Mouse (Mus musculus) heart, adult 2 months (tissue): ENCODE measurements around the gene Coro6. TPM values are rescaled to one million over a fixed set of nuclear protein-coding genes. Genes with fewer than 3 reads are reported as not detected.

Experiments used
- DNase-seq, 2 experiments: peaks; one replicate each; pipeline ENCODE4 v3.0.0; 2021
- H3K27ac ChIP-seq: fragments of 200-600 bp; 2 replicates; pipeline ENCODE4 v1.8.1; 2022
- H3K27me3 ChIP-seq: fragments of 200-500 bp; 2 replicates; pipeline ENCODE4 v1.6.1; 2012; ENCODE audit warnings: mild to moderate bottlenecking, low read length, inconsistent platforms, mixed read lengths; ENCODE audit not compliant: control insufficient read depth, insufficient read depth
- H3K36me3 ChIP-seq: fragments of 200-500 bp; 2 replicates; pipeline ENCODE4 v1.6.1; 2012; ENCODE audit warnings: low read length, inconsistent platforms; ENCODE audit not compliant: control insufficient read depth, insufficient read depth
- H3K4me1 ChIP-seq: fragments of 200-500 bp; 2 replicates; pipeline ENCODE4 v1.6.1; 2011; ENCODE audit warnings: low read length; ENCODE audit not compliant: control insufficient read depth, insufficient read depth
- H3K4me3 ChIP-seq: fragments of 200-600 bp; 2 replicates; pipeline ENCODE4 v1.8.1; 2022
- H3K79me2 ChIP-seq: fragments of 200-500 bp; replicated peaks from 2 replicates; pipeline ENCODE4 v1.6.1; 2012; ENCODE audit warnings: mild to moderate bottlenecking, inconsistent platforms, low read length, moderate library complexity, mixed read lengths; ENCODE audit not compliant: control insufficient read depth, insufficient read depth
- H3K9ac ChIP-seq: fragments of 200-500 bp; 2 replicates; pipeline ENCODE4 v1.6.1; 2012; ENCODE audit warnings: low read depth, mild to moderate bottlenecking, control low read depth, inconsistent platforms, low read length, mixed read lengths
- CTCF ChIP-seq: fragments of 200-600 bp; IDR thresholded peaks from 2 replicates; pipeline ENCODE4 v1.8.1; 2022; ENCODE audit warnings: antibody characterized with exemption, mild to moderate bottlenecking, moderate library complexity
- EP300 ChIP-seq: fragments of 200-500 bp; IDR thresholded peaks from 2 replicates; pipeline ENCODE4 v1.6.1; 2011; ENCODE audit warnings: low read depth, low read length, control low read depth; ENCODE audit not compliant: insufficient read depth
- POLR2A ChIP-seq: fragments of 200-500 bp; IDR thresholded peaks from 2 replicates; pipeline ENCODE4 v1.6.1; 2011; ENCODE audit warnings: mild to moderate bottlenecking, low read depth, low read length, control low read depth; ENCODE audit not compliant: insufficient read depth
- WGBS: fragments of 180-500 bp; shearing (Covaris S2); methylation state at CpG from one replicate; pipeline ENCODE4 v1.1.7; 2018; 5-methylcytosine and 5-hydroxymethylcytosine counted together
- intact Hi-C: fragments of 180-260 bp; cut with DNase I; formaldehyde crosslinking; loops from one replicate; pipeline ENCODE4 v1.15.1; 2025
- polyA plus RNA-seq: library from polyadenylated mRNA; depleted of rRNA; stranded (reverse); fragments of >200 nt; gene quantifications from 2 replicates; pipeline ENCODE4 v1.2.3, GENCODE M21; 2012
- total RNA-seq, 2 experiments: library from RNA; stranded (reverse); gene quantifications; 2 replicates each; pipeline ENCODE4 v1.2.3; 2021

The Coro6 gene
- total and polyA plus RNA-seq, 3 experiments, result 207 to 482 (median 213) TPM

DNA sequence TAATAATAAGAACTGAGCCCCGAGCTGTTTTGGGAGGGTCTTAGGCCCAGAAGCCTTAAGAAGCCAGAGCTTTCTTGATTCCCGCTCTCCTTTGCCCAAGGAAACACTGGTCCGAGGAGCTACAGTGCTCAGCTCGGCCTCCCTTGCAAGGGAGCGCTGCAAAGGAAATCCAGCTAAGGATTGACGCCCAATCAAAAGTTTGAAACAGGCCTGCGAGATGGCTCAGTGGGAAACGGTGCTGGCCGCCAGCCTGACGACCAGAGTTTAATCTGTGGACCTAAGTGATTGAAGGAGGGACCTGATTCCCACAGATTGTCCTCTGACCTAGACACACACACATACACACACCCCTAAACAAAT lies 51.6 kb downstream of the Coro6 start:
- no peak for DNase-seq
- intact Hi-C loops, result loop anchor here (1.0 to 5.0 kb wide), 2 partner anchors 22 to 174 kb away; partner anchors contain the start of gene Nufip2
- peaks cover 13% of the 10 kb centered on the region for H3K4me1 ChIP-seq
- no peaks in the 10 kb centered on the region for H3K36me3 ChIP-seq
- H3K9ac ChIP-seq, result peak overlapping the region; percentile 81
- TF ChIP-seq EP300 (no peak), CTCF (no peak), POLR2A (no peak)
- peak overlapping the region; percentile 71 for H3K4me3 ChIP-seq
- peak overlapping the region; percentile 89 for H3K27ac ChIP-seq
- H3K27me3 ChIP-seq, result no peaks in the 10 kb centered on the region
- H3K79me2 ChIP-seq, result no peaks in the 10 kb centered on the region
- WGBS, result 7% methylated on average over 10 of the region's 10 CpGs

DNA sequence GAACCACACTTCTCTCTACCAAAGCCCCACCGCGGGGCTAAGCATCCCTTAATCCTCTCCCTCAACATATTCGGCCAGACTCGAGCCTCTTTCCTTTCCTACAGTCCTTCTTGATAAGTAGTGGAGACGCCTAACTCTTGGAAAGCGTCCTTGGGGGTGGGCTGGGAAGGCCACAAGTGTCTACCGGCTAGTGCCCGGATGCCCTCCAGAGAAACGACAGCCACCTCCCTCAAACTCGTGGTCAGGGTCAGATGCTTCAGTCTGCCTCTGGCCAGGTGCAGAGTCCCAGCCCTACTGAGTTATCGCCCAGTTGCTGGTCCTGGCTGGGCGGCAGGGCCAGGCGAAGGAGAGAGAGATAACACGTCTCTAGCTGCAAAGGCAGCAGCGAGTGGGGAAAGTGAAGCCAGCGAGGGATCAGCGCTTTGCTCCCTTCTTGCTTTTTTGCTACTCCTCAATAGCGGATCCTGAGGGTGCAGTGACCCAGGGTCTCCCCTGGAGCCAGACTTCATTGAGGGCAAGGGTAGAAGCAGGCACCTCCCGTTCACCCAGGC lies 52.1 kb downstream of the Coro6 start:
- H3K4me3 ChIP-seq, result peak overlapping the region; percentile 71
- no peaks in the 10 kb centered on the region for H3K27me3 ChIP-seq
- WGBS, result 10% methylated on average over 19 of the region's 19 CpGs
- H3K4me1 ChIP-seq, result peaks cover 13% of the 10 kb centered on the region
- H3K27ac ChIP-seq, result peak overlapping the region; percentile 89
- DNase-seq, result no peak
- H3K79me2 ChIP-seq, result no peaks in the 10 kb centered on the region
- H3K9ac ChIP-seq, result peak overlapping the region; percentile 72
- TF ChIP-seq EP300, result no peak
- no peak for TF ChIP-seq POLR2A
- no peak for TF ChIP-seq CTCF
- H3K36me3 ChIP-seq, result no peaks in the 10 kb centered on the region
- intact Hi-C loops, result loop anchor here (5.0 kb wide), 1 partner anchor 173 kb away; the partner anchor contains the start of gene Nufip2

DNA sequence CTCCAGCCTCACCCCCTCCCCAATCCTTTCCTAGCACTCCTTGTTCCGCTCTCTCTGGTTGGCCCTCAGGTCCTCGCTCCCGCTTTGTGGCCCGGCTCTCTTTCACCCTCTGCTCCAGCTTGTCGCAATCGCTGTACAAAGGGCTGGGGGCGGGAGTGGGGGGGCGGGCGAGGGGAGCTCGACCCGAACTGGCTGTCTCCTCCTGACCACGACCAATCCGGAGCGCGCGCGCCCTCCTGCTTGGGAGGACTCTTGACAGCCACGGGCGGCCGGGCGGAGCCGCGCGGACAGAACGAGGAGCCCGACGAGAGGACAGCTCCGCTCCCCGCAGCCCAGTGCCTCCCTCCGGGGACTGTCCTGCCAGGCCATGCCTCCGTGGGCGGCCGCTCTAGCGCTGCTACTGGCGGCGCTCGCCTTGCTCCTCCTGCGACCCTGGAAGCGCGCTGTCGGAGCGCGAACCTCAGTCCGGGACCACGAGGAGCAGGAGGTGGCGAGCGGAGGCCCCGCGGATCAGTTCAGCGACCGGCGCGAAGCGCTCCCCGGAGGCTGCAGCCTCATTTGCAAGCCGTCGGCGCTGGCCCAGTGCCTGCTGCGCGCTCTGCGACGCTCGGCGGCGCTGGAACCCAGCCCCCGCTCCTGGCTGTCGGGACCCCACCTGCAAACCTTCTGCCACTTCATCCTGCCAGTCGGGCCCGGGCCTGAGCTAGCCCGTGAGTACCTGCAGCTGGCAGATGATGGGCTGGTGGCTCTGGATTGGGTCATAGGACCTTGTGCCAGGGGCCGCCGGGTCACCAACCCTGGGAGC lies 52.8 kb downstream of the Coro6 start, which contains the start of gene Abhd15:
TSS of gene Abhd15 (plus strand) at position 290 of the 805 bp plus-strand sequence.
- peak within 1 kb of the TSS; percentile 89 for H3K27ac ChIP-seq
- H3K27me3 ChIP-seq, result no peaks in the 10 kb centered on the region
- H3K36me3 ChIP-seq, result no peaks in the 10 kb centered on the region
- intact Hi-C loops, result loop anchor here (5.0 kb wide), 1 partner anchor 172 kb away; the partner anchor contains the start of gene Nufip2
- H3K9ac ChIP-seq, result peak within 1 kb of the TSS; percentile 72
- under 1% methylated on average over 72 of the region's 72 CpGs for WGBS
- H3K4me3 ChIP-seq, result peak within 1 kb of the TSS; percentile 71
- TF ChIP-seq CTCF, result peak; percentile 30
- no peak for TF ChIP-seq EP300
- TF ChIP-seq POLR2A, result peak; percentile 62
- H3K79me2 ChIP-seq, result no peaks in the 10 kb centered on the region
- peaks cover 14% of the 10 kb centered on the region for H3K4me1 ChIP-seq
- peak; percentile 89 to 91 for DNase-seq

DNA sequence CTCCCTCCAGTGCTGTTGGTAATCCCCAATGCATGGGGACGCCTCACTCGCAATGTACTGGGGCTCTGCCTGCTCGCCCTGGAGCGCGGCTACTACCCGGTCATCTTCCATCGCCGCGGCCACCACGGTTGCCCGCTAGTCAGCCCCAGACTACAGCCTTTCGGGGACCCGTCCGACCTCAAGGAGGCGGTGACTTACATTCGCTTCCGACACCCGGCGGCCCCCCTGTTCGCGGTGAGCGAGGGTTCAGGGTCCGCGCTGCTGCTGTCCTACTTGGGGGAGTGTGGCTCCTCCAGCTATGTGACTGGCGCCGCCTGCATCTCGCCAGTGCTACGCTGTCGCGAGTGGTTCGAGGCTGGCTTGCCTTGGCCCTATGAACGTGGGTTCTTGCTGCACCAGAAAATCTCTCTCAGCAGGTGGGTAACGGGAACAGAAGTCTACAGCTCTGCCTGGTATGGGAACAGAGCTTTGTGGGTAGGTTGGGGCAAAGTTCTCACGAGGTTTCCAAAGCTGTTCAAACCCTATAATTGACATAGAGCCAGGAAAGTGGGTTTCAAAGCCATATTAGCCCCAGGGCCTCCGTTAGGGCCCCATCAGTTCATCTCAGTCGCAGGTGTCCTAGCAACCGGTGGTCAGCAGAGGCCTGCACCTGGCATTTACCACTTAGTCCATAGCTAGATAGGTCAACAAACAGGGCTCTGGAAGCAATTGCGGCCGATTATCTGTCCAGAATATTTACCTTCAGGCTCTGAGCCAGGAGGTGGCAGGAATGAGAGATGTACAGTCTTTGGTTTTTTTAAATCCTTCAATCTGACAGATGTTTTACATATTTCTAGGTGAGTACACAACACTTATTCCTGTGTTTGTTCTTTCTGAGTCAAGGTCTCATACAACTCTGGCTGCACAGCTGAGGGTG lies 53.7 kb downstream of the Coro6 start, which contains the start of gene Trp53i13:
TSS of gene Trp53i13 (minus strand) at position 344 of the 916 bp plus-strand sequence.
- no peak for DNase-seq
- TF ChIP-seq CTCF (no peak), EP300 (no peak), POLR2A (no peak)
- no peaks in the 10 kb centered on the region for H3K27me3 ChIP-seq
- peak within 1 kb of the TSS; percentile 72 for H3K9ac ChIP-seq
- intact Hi-C loops, result no loop called here
- H3K4me1 ChIP-seq, result peaks cover 14% of the 10 kb centered on the region
- no peaks in the 10 kb centered on the region for H3K79me2 ChIP-seq
- no peaks in the 10 kb centered on the region for H3K36me3 ChIP-seq
- H3K4me3 ChIP-seq, result peak within 1 kb of the TSS; percentile 71
- 26% methylated on average over 39 of the region's 39 CpGs for WGBS
- peak within 1 kb of the TSS; percentile 89 for H3K27ac ChIP-seq

DNA sequence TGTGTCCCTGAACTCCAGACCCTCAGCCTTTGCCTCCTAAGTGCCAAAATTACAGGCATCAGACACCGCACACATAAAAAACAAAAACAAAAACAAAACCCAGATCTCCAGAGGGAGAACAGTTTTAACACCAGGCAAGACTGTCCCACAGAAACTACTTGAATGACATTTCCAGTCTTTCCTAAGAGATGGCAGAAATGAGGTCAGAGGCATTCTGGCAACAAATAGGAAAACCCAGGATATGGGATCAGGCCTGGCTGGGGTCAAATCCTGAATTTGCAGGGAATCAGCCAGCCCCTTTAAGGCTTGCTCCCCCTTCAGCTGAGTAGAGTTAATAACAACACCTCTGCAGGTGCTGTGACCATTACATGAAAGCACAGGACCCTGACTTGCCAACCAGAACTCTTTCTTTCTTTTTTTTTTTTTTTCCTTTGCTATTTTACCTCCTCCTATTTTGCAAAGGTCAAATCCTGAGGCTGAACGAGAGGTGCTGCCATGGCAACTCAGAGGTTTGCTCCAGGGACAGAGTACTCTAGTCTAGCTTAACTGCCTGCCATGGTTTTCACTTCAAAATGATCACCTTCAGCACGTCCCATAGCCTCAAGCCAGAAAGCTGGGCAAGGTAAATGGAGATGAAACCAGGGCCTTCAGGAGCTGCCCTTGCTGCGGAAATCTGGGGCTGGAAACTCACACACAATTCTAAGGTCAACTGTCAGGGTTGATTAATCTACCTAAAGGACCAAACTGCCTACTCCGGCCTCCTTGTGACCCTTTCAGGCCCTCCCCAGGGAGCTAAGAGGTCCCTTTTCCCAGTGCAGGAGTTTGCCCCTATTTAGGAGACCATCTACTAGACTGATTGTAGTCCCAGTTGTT lies 54.6 kb downstream of the Coro6 start:
- H3K4me3 ChIP-seq, result no peak overlapping the region
- H3K36me3 ChIP-seq, result no peaks in the 10 kb centered on the region
- WGBS, result 94% methylated on average over 5 of the region's 5 CpGs
- H3K79me2 ChIP-seq, result no peaks in the 10 kb centered on the region
- intact Hi-C loops, result no loop called here
- peaks cover 14% of the 10 kb centered on the region for H3K4me1 ChIP-seq
- DNase-seq, result no peak
- TF ChIP-seq EP300 (no peak), CTCF (no peak), POLR2A (no peak)
- H3K9ac ChIP-seq, result no peak overlapping the region
- H3K27me3 ChIP-seq, result no peaks in the 10 kb centered on the region
- H3K27ac ChIP-seq, result no peak overlapping the region
